Mouse (Mus musculus): ENCODE measurements around the gene Rheb. TPM values are rescaled to one million over a fixed set of nuclear protein-coding genes. Genes with fewer than 3 reads are reported as not detected.
"Not testable (repeated sequence)": the region's sequence is repeated elsewhere in the genome, so short reads cannot be mapped to it uniquely, and the experiment has no call there.

Gene Rheb
- polyA plus RNA-seq, 1 experiment from 2014 or later = 204 TPM

DNA sequence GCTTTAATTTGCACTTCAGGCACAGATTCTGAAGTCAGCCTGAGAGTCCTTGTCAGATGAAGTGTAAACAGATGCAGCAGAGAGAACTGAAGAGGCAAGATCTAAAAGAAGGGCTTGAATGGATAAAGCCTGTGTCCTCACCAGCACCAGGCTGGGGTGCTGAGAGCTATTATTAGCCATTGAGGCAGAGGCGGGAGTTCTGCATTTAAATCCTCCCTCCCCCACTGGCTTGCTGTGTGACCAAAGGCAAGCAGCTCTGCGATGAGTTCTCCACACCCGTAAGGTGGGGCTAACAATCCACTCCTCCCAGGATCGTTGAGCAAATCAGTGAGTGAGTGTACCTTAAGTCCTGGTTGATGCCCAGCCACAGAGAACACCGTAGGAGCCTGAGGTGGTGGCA, 61.4 kb downstream of the Rheb start:
- H3K36me3 ChIP-seq (ENCODE audit: control insufficient read depth, insufficient read depth, low read length) = no peaks in the 10 kb centered on the region
- no peak overlapping the region for H3K27ac ChIP-seq (ENCODE audit: low read length)
- ATAC-seq (ENCODE audit: low read depth) = no peak
- no peak overlapping the region for H3K4me2 ChIP-seq (ENCODE audit: low read depth, low read length)
- no peaks in the 10 kb centered on the region for H3K4me1 ChIP-seq (replicated peaks; ENCODE audit: control insufficient read depth, insufficient read depth, low read length)
- H3K9me3 ChIP-seq (ENCODE audit: control insufficient read depth, low read length) = peaks cover 7% of the 10 kb centered on the region; the same call in 1 of the 2 replicates
- no peak overlapping the region for H3K4me3 ChIP-seq (ENCODE audit: low read length)
- H3K9ac ChIP-seq (ENCODE audit: low read length) = no peak overlapping the region
- WGBS = 24% methylated on average over 5 of the region's 5 CpGs
- H3K27me3 ChIP-seq (ENCODE audit: control insufficient read depth, insufficient read depth, low read depth, low read length) = peaks cover 5% of the 10 kb centered on the region; the same call in 1 of the 2 replicates

GRCm38 (mm10) chr5:24779881-24780512, 62.4 kb downstream of the Rheb start:
- Histone ChIP-seq H3K27me3 (ENCODE audit: control insufficient read depth, insufficient read depth, low read depth, low read length) (peaks cover 5% of the 10 kb centered on the region; the same call in 1 of the 2 replicates), H3K27ac (ENCODE audit: low read length) (no peak overlapping the region), H3K4me3 (ENCODE audit: low read length) (no peak overlapping the region), H3K9me3 (ENCODE audit: control insufficient read depth, low read length) (peaks cover 4% of the 10 kb centered on the region; the same call in 1 of the 2 replicates), H3K4me1 (replicated peaks; ENCODE audit: control insufficient read depth, insufficient read depth, low read length) (no peaks in the 10 kb centered on the region), H3K4me2 (ENCODE audit: low read depth, low read length) (peak overlapping the region; percentile 5; the same call in 1 of the 2 replicates), H3K36me3 (ENCODE audit: control insufficient read depth, insufficient read depth, low read length) (no peaks in the 10 kb centered on the region), H3K9ac (ENCODE audit: low read length) (no peak overlapping the region)
- 49% methylated on average over 15 of the region's 15 CpGs for WGBS
- ATAC-seq (ENCODE audit: low read depth) = 0 out of 2 replicates have a peak, but pooled peaks have one; percentile 47

DNA sequence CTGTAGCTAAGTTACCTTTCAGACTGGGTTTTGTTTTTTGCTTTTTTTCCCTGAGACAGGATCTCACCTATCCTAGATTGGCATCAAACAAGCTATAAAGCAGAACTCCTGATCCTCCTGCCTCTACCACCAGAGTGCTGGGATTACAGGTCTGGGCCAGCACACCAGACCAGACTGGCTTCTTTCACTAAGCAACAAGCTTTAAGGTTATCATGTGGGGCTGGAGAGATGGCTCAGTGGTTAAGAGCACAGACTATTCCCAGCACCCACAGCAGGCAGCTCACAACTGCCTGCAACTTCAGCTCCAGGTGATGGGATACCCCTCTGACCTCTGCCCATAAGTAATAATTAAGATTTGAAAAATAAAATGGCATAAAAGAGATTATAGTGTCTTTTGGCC, 63.1 kb downstream of the Rheb start:
- H3K4me2 ChIP-seq (ENCODE audit: low read depth, low read length) = no peak overlapping the region
- H3K9ac ChIP-seq (ENCODE audit: low read length) = no peak overlapping the region
- H3K4me3 ChIP-seq (ENCODE audit: low read length) = no peak overlapping the region
- H3K9me3 ChIP-seq (ENCODE audit: control insufficient read depth, low read length) = peaks cover 2% of the 10 kb centered on the region; the same call in 1 of the 2 replicates
- ATAC-seq (ENCODE audit: low read depth) = no peak
- H3K27ac ChIP-seq (ENCODE audit: low read length) = no peak overlapping the region
- H3K4me1 ChIP-seq (replicated peaks; ENCODE audit: control insufficient read depth, insufficient read depth, low read length) = no peaks in the 10 kb centered on the region
- peaks cover 5% of the 10 kb centered on the region; the same call in 1 of the 2 replicates for H3K27me3 ChIP-seq (ENCODE audit: control insufficient read depth, insufficient read depth, low read depth, low read length)
- no peaks in the 10 kb centered on the region for H3K36me3 ChIP-seq (ENCODE audit: control insufficient read depth, insufficient read depth, low read length)

GRCm38 (mm10) chr5:24778843-24779140, 63.6 kb downstream of the Rheb start:
- Histone ChIP-seq H3K9me3 (ENCODE audit: control insufficient read depth, low read length) (peaks cover 3% of the 10 kb centered on the region; the same call in 1 of the 2 replicates), H3K4me1 (replicated peaks; ENCODE audit: control insufficient read depth, insufficient read depth, low read length) (no peaks in the 10 kb centered on the region), H3K27ac (ENCODE audit: low read length) (no peak overlapping the region), H3K27me3 (ENCODE audit: control insufficient read depth, insufficient read depth, low read depth, low read length) (peaks cover 5% of the 10 kb centered on the region; the same call in 1 of the 2 replicates), H3K36me3 (ENCODE audit: control insufficient read depth, insufficient read depth, low read length) (no peaks in the 10 kb centered on the region), H3K9ac (ENCODE audit: low read length) (no peak overlapping the region), H3K4me3 (ENCODE audit: low read length) (no peak overlapping the region), H3K4me2 (ENCODE audit: low read depth, low read length) (no peak overlapping the region)
- ATAC-seq (ENCODE audit: low read depth) = no peak
- 52% methylated on average over 13 of the region's 13 CpGs for WGBS

GRCm38 (mm10) chr5:24778082-24778842, 64.2 kb downstream of the Rheb start:
- Histone ChIP-seq H3K36me3 (ENCODE audit: control insufficient read depth, insufficient read depth, low read length) (no peaks in the 10 kb centered on the region), H3K4me2 (ENCODE audit: low read depth, low read length) (no peak overlapping the region), H3K4me3 (ENCODE audit: low read length) (no peak overlapping the region), H3K9me3 (ENCODE audit: control insufficient read depth, low read length) (peaks cover 3% of the 10 kb centered on the region; the same call in 1 of the 2 replicates), H3K9ac (ENCODE audit: low read length) (no peak overlapping the region), H3K27me3 (ENCODE audit: control insufficient read depth, insufficient read depth, low read depth, low read length) (peaks cover 5% of the 10 kb centered on the region; the same call in 1 of the 2 replicates), H3K27ac (ENCODE audit: low read length) (no peak overlapping the region), H3K4me1 (replicated peaks; ENCODE audit: control insufficient read depth, insufficient read depth, low read length) (no peaks in the 10 kb centered on the region)
- ATAC-seq (ENCODE audit: low read depth) = peak; percentile 28; the same call in 1 of the 2 replicates
- 25% methylated on average over 17 of the region's 17 CpGs for WGBS

DNA sequence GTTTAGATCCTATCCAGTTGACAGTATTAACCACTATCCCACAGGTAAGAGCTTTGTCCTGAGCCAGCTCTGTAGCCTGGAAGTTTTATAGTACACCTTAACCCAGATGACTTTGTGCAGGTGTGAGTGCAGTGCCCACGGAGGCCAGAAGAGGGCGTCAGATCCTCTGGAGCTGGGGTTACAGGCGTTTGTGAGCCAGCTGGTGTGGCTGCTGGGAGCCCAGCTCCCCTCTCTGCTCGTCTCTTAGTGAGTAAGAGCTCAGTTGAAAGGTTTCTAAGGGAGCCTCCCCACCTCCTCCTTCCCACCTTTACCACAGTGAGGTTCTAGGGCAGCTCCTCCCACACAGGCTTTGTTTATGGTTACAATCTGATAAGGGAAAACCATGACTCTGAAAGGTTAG, 65.7 kb downstream of the Rheb start:
- 59% methylated on average over 4 of the region's 4 CpGs for WGBS

GRCm38 (mm10) chr5:24774549-24774948, 67.9 kb downstream of the Rheb start:
- H3K4me1 ChIP-seq (replicated peaks; ENCODE audit: control insufficient read depth, insufficient read depth, low read length); H3K36me3 ChIP-seq (ENCODE audit: control insufficient read depth, insufficient read depth, low read length); H3K4me3 ChIP-seq (ENCODE audit: low read length); H3K27ac ChIP-seq (ENCODE audit: low read length); H3K9ac ChIP-seq (ENCODE audit: low read length); H3K4me2 ChIP-seq (ENCODE audit: low read depth, low read length); H3K9me3 ChIP-seq (ENCODE audit: control insufficient read depth, low read length); H3K27me3 ChIP-seq (ENCODE audit: control insufficient read depth, insufficient read depth, low read depth, low read length); ATAC-seq (ENCODE audit: low read depth): not testable (repeated sequence)
- WGBS = 70% methylated on average over 16 of the region's 16 CpGs

More for the DNA sequence above, 65.7 kb downstream of the Rheb start:
- Histone ChIP-seq H3K4me2 (ENCODE audit: low read depth, low read length) (no peak overlapping the region), H3K27ac (ENCODE audit: low read length) (no peak overlapping the region), H3K36me3 (ENCODE audit: control insufficient read depth, insufficient read depth, low read length) (no peaks in the 10 kb centered on the region), H3K9ac (ENCODE audit: low read length) (no peak overlapping the region), H3K4me3 (ENCODE audit: low read length) (no peak overlapping the region), H3K9me3 (ENCODE audit: control insufficient read depth, low read length) (peaks cover 3% of the 10 kb centered on the region; the same call in 1 of the 2 replicates), H3K4me1 (replicated peaks; ENCODE audit: control insufficient read depth, insufficient read depth, low read length) (no peaks in the 10 kb centered on the region), H3K27me3 (ENCODE audit: control insufficient read depth, insufficient read depth, low read depth, low read length) (peaks cover 5% of the 10 kb centered on the region; the same call in 1 of the 2 replicates)
- no peak for ATAC-seq (ENCODE audit: low read depth)

DNA sequence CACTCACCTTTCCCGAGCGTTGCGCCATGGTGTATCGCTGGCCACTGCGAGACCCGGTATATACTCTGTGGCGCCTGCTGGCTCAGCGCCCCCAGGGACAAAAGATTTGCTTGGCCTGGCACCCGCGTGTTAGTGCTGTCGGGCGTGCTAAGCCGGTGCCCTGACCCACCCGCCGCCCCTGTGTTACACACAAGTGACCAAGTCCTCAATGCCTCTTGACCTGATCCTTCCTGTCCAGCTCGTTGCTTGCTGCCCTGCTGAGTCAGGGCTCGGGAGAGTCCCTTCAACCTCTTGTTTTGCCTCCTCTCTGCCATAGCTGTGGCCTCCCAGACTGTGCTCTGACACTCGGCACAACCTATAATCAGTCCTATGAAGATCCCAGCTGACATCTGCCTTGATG, 84.6 kb downstream of the Rheb start, which contains the start of gene Crygn:
Gene Crygn, minus strand, starts transcription at position 193 of the 400 bp plus-strand sequence.
- H3K4me1 ChIP-seq (replicated peaks; ENCODE audit: control insufficient read depth, insufficient read depth, low read length) = 0 out of 2 replicates have a peak, but pooled peaks cover 3% of the 10 kb centered on the region
- H3K4me2 ChIP-seq (ENCODE audit: low read depth, low read length) = no peak within 1 kb of the TSS
- H3K36me3 ChIP-seq (ENCODE audit: control insufficient read depth, insufficient read depth, low read length) = no peaks in the 10 kb centered on the region
- no peak within 1 kb of the TSS for H3K9ac ChIP-seq (ENCODE audit: low read length)
- peak; percentile 14; the same call in 1 of the 2 replicates for ATAC-seq (ENCODE audit: low read depth)
- no peak within 1 kb of the TSS for H3K27ac ChIP-seq (ENCODE audit: low read length)
- WGBS = 45% methylated on average over 18 of the region's 18 CpGs
- H3K9me3 ChIP-seq (ENCODE audit: control insufficient read depth, low read length) = no peaks in the 10 kb centered on the region
- no peak within 1 kb of the TSS for H3K4me3 ChIP-seq (ENCODE audit: low read length)
- H3K27me3 ChIP-seq (ENCODE audit: control insufficient read depth, insufficient read depth, low read depth, low read length) = no peaks in the 10 kb centered on the region

DNA sequence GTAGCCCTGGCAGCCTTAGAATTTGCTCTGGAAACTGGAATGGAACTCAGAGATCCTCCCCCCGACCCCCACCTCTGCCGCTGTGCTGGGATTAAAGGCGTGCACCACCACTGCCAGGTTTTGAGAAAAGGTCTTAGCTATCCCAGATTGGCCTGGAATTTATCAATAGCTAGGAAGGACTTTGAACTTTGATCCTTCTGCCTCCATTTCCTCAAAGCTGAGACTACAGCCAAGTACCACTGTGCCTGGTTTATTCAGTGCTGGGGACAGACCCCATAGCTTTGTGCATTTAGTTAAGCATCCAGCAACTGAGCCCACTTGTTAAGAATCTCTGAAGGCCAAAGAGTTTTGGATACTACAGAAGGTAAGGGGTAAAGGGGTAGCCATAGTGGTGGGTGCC, 85.5 kb downstream of the Rheb start:
- Histone ChIP-seq H3K4me2 (ENCODE audit: low read depth, low read length) (no peak overlapping the region), H3K27me3 (ENCODE audit: control insufficient read depth, insufficient read depth, low read depth, low read length) (no peaks in the 10 kb centered on the region), H3K4me1 (replicated peaks; ENCODE audit: control insufficient read depth, insufficient read depth, low read length) (peaks cover 9% of the 10 kb centered on the region), H3K27ac (ENCODE audit: low read length) (no peak overlapping the region), H3K36me3 (ENCODE audit: control insufficient read depth, insufficient read depth, low read length) (no peaks in the 10 kb centered on the region), H3K9me3 (ENCODE audit: control insufficient read depth, low read length) (no peaks in the 10 kb centered on the region), H3K4me3 (ENCODE audit: low read length) (no peak overlapping the region), H3K9ac (ENCODE audit: low read length) (no peak overlapping the region)
- ATAC-seq (ENCODE audit: low read depth) = no peak
- WGBS = 78% methylated on average over 3 of the region's 3 CpGs
